Mouse (Mus musculus) embryonic stem cell, embryonic (primary cell): ENCODE data around the gene Evx2.

Experiments
- CTCF ChIA-PET, 4 experiments: fragments of 300-600 bp in 2 of 4; fragments of 350-600 bp in 2 of 4; sonication (Branson Sonifier 250); formaldehyde crosslinking; loops; one replicate each; lab custom pipeline; 2022; ENCODE audit warnings: inconsistent platforms in 2 of 4; lab: Charles Lee
- POLR2A ChIA-PET, 4 experiments: fragments of 300-600 bp in 2 of 4; fragments of 350-600 bp in 2 of 4; sonication (Branson Sonifier 250); formaldehyde crosslinking; loops; one replicate each; lab custom pipeline; 2022; ENCODE audit warnings: antibody characterized with exemption in 4 of 4, inconsistent platforms in 1 of 4; lab: Charles Lee

Gene Evx2

DNA sequence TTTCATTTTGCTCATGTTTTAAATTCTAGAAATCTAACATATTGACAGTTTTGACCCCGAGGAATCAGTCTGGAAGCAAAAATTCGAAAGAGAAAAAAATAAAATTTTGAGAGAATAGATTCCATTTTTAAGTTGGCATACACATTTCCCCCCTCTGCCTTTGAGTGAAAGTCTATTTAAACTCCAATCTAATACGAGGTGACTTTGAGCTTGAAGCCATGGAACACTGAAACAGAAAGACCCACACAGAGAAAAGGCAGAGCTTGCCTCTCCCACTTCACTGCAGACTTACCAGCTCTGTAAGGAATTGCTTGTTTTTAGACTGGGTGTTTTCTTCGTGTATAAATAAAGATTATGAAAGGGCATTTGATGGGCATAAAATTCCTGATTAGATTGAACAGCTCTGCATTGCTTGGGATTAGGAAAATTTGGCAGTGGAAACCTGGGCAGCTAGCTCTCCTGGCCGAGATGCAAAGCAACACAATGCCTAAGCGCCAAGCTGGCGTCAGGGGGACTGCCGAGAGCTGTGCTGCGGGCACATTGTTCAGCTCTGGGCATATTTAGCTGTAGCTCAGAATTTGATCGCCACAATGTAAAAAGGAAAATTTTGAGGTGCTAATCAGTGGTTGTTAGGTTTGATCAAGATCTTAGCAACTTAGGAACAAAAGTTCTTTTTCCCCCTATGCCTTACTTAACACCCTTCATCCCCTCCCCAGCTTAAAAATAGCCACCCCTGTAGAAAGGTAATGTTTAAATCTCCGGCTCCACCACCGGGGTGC is 29.6 kb upstream of the Evx2 start:
- ChIA-PET POLR2A (interaction anchor here in 2 of 4 experiments (0.5 to 1.8 kb wide), 8 partner anchors 11 to 45 kb away, joined by 3 to 6 read pairs (median 4); no protein-coding TSS in a partner anchor), CTCF (interaction anchor here in 3 of 4 experiments (0.6 to 2.7 kb wide), 6 partner anchors 10 to 462 kb away, joined by 3 to 9 read pairs (median 3); partner anchors contain the start of genes Hoxd11 (in 1 of the 3), Hoxd3 (in 1 of the 3) and Hoxd4 (in 1 of the 3))

DNA sequence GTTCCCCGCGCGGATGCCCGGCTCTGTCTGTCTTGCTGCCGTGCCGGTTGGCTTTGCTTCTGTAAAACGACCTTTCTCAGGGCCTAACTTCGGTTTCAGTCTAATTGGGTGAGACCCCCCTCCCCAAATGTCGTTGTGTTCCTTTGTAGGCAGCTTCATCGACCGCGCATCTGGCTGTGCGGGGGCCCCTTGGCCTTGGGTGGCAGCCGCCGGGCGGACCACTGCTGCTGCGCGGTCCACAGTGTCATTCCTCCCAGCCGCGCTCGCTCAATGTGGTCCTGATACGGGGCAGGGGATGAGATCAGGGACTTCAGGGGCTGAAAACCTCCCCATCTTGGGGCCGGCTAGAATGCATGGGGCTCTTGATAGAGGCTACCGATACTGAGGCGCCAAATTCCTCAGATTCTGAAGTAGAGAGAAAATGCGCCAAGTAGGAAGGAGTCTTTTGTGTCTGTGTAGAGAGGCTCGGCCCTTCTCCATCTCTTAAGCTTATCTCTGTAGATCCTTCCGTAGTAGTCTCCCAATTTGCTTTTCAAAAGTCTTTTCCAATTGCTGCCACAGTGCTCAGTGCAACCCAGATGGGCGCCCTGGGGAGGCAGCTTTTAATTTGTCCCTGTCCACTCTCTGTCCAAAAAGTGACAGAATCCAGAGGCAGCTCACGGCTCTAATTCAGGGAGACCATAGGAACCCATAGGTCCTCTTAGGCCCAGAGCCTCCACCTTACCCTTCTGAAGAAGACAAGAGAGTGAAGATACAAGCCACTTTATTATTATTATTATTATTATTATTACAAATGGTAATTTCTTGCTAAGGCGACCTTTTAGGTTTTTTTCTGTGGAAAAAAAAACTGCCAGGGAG is 28.6 kb upstream of the Evx2 start:
- POLR2A ChIA-PET, result interaction anchor here in 1 of 4 experiments (0.5 to 1.1 kb wide), 3 partner anchors 12 to 180 kb away, joined by 4 to 5 read pairs (median 4); no protein-coding TSS in a partner anchor
- CTCF ChIA-PET, result interaction anchor here in 1 of 4 experiments (1.2 kb wide), 1 partner anchor 15 kb away, joined by 3 read pairs; no protein-coding TSS in a partner anchor

DNA sequence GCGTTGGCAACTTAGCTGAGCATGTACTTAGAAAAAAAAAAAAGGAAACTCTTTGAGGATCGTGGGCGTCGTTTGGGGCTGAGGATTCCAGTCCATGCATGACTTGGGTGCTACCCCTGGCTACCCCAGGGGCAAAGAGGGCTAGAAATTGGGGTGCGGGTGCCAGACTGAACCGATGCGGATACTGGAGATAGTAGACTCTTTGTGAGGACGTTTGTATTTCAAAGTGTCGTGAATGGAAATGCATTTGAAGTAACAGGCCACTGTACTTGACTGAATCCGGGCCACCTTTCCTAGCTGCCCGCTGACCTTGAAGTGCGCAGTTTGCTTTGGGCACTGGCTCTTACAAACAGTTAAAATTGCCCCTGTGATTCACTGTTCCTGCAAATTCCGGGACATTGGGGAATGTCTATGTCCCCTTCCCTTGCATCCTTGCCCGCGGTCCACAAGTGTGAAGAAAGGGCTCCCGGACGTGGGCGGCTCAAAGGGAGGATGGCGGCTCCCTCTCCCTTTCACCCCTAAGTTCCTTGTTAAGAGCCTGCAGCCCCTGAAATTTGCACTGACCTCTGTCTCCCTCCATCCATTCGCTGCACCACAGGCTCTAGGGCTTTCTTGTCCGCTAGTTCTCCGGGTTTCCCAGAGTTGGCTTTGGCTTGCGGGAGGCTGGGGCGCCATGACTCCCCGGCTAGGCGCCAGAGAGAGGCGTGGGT is 27.8 kb upstream of the Evx2 start:
- POLR2A ChIA-PET, result interaction anchor here in 1 of 4 experiments (1.1 kb wide), 1 partner anchor 19 kb away, joined by 5 read pairs; no protein-coding TSS in a partner anchor
- CTCF ChIA-PET, result interaction anchor here (0.6 to 1.2 kb wide), 8 partner anchors 9 to 879 kb away, joined by 3 to 10 read pairs (median 4); no protein-coding TSS in a partner anchor

DNA sequence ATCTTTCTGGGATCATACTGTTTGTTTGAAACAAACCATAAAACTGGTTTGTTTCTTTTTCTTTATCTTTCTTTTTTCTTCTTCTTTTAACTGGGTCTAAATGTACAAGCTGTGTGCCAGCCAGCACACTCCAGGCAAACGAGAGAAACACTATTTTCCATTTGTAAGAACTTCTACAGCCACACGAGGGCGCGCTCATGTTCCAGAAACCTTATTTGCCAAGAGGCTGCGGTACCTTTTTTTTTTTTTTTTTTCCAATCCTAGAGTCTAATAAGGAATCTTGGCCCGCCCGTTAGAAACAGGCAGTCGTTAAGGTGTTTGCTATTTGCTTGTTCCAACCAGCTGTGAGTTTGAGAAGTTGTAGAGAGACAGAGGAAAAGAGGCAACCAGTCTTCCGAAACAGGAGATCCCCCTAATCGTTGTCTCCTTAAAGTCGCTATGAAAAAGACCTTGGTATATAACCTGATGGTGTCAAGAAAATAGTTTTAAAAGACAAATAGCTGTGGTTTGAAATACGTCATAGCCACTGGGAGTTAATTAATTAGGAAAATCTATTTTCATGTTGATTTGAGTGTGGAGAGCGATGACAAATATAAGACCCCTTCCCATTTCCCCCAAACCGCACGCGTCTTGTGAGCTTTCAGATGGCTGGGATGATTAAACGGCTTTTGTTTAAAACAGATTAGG is 27.1 kb upstream of the Evx2 start:
- ChIA-PET POLR2A (interaction anchor here in 2 of 4 experiments (0.7 to 1.4 kb wide), 3 partner anchors 14 to 57 kb away, joined by 3 to 6 read pairs (median 3); no protein-coding TSS in a partner anchor), CTCF (interaction anchor here (0.6 to 1.2 kb wide), 17 partner anchors 8 to 1171 kb away, joined by 3 to 10 read pairs (median 4); partner anchors contain the start of gene Hoxd9 (in 1 of the 4))

DNA sequence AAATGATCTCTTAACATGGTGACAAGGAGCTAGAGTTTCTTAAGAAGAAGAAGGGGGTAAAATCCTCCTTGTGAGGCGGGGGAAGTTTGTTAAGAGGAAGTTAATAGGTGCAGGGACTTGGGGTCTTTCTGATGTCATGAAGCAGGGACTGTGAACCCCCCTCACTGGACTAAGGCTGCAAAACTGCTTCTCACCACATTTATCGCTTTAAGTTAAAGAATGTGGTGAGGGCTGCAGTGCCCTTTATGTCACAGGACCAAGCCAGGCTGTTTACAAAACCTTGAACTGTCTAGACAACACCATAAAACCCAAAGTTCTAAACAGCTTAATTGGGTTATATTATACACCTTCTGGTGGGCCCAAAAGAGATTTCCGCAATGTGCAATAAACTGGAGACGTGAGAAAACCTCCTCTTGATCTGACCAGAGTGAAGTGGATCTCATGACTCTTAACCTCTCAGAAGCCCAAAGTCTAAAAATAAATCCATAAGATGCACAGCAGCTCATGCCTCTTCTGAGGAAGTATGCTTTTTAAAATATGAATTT is 25.8 kb upstream of the Evx2 start:
- ChIA-PET POLR2A (interaction anchor here in 3 of 4 experiments (0.6 to 1.4 kb wide), 6 partner anchors 21 to 1415 kb away, joined by 3 to 4 read pairs (median 3); no protein-coding TSS in a partner anchor), CTCF (interaction anchor here in 2 of 4 experiments (0.6 to 0.7 kb wide), 2 partner anchors 20 to 621 kb away, joined by 3 to 4 read pairs; no protein-coding TSS in a partner anchor)

DNA sequence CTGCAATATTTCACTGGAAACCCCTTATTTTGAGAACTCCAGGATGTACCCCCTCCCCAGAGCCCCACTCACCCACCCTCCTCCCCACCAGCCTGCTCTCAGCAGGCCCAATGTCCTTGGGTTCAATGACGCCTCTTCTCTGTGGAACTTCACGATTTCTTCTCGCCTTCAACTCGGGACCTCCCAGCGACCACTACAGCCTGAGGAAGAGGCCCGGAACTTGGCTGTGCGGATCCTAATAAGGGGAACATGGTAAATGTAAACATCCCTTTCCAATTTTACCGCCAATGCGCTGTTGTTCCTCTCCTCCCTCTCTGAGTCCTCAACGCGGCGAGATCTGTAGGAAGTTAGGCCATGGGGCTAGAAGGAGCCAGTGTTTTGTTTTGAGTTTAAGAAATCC is 24.7 kb upstream of the Evx2 start:
- POLR2A ChIA-PET, result interaction anchor here in 1 of 4 experiments (1.0 kb wide), 1 partner anchor 22 kb away, joined by 3 read pairs; no protein-coding TSS in a partner anchor
- CTCF ChIA-PET, result no interaction called here

DNA sequence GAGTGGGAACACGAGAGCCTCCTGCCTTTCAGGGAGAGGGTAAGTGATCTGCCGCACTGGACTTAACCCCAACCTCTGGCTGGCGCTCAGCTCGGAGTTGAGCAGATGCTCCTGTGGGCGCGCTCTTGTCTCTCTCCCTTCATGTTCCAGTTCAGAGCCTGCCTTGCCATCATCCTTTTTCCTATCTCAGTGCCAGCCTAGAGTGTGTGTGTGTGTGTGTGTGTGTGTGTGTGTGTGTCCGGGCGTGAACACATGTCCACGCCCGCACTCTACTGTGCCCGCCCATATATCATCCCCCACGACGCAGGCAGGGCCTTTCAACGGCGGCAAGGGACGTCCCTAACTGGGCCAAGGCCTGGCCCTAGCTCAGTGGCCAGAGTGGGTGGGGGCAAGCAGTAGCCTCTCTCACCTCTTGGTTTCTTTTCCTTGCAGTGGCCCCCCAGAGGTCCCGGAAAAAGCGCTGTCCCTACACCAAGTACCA is 24.2 kb upstream of the Evx2 start:
- ChIA-PET CTCF (no interaction called here), POLR2A (interaction anchor here in 3 of 4 experiments (0.6 to 1.1 kb wide), 5 partner anchors 13 to 977 kb away, joined by 3 to 7 read pairs (median 3); partner anchors contain the start of genes Hoxd3 (in 1 of the 3) and Hoxd4 (in 1 of the 3))

DNA sequence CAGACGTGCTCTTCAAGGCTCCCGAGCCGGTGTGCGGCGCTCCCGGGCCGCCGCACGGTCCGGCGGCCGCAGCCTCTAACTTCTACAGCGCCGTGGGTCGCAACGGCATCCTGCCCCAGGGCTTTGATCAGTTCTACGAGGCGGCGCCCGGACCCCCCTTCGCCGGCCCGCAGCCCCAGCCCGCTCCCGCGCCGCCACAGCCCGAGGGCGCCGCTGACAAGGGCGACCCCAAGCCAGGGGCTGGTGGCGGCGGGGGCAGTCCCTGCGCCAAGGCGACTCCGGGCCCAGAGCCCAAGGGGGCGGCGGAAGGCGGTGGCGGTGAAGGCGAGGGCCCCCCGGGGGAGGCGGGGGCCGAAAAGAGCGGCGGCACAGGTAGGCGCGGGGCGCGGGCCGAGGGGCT is 23.4 kb upstream of the Evx2 start:
- ChIA-PET CTCF (no interaction called here), POLR2A (interaction anchor here in 3 of 4 experiments (0.6 to 1.1 kb wide), 5 partner anchors 12 to 977 kb away, joined by 3 to 7 read pairs (median 3); partner anchors contain the start of genes Hoxd3 (in 1 of the 3) and Hoxd4 (in 1 of the 3))

DNA sequence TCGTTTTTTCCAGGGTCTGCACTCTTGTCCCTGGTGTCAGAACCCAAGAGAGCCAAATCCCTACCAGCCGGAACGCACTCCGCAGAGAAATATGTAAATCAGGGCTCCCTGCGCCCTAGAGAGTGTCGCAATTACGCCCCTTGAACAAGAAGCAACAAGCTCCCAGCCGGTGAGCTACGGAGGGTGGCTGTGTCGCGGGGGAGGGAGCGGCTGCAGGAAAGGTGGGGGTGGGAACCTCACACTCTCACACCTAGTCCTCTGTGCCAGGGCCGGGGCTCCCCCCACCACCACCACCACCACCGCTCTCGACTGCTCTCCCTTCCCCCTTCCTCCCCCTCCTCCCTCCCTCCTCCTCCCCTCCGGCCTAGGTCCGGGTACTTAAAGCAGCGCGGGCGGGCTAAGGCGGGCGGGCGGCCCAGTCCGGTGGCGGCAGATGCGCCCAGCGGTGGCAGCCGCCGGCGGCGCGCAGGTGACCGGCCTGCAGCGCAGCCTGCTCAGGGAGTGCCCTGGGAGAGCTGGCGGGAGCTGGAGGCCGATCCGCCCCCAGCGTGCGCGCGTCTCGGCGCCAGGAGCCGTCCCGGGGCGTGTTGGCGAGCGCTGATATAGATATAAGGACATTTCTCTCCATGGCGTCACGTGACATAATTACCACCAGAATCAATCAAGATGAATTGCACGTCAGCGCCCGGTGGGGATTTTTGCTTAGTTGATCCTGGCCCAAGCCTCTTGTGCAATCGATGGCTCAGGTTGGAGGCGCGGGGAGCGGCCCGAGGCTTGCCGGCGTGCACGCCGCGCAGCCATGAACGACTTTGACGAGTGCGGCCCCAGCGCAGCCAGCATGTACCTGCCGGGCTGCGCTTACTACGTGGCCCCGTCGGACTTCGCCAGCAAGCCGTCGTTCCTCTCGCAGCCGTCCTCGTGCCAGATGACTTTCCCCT is 22.5 kb upstream of the Evx2 start:
- ChIA-PET POLR2A (interaction anchor here in 3 of 4 experiments (0.5 to 1.3 kb wide), 11 partner anchors 9 to 635 kb away, joined by 3 to 7 read pairs (median 3); partner anchors contain the start of gene Hoxd13 (in 1 of the 3)), CTCF (interaction anchor here (0.6 to 1.3 kb wide), 8 partner anchors 10 to 1121 kb away, joined by 3 to 7 read pairs (median 4); partner anchors contain the start of gene Hoxd10 (in 1 of the 4))

DNA sequence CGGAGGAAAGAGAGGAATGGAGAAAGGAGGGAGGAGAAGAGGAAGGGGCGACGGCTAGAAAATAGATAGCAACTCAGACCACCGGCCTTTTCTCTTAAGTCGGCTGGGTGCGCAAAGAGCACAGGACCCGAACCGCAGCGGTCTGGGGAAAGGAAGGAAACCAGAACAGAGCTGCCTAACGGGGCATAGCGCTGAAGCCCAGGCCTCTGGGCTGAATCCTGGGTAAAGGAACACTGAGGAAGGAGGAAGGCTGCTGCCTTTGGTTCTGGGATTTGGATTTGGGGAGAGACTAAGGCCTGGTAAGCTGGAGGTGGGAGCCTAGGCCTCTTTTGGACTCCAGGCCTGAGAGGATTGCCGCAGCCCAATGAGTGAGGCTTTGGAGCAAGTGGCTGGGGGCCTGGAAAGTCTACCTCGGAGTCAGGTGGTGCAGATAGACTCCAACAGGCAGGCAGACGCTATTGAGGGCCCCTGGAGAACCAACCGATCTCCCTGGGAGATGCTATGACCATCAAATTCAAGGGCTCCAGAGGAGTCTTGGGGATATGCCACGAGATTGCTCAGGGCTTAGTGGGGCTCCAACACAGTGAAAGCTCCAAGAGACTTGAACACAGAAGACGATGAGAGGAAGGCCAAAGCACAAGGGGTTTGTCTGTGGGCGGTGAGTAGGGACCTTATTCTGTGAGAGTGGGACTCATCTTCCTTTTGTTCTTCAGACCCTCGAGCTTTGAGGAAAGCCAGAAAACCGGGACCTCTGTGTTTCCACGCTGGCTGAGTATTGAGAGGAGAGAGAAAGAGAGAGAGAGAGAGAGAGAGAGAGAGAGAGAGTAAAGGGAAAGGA is 21.4 kb upstream of the Evx2 start:
- ChIA-PET CTCF (interaction anchor here (0.6 to 1.4 kb wide), 7 partner anchors 10 to 70 kb away, joined by 3 to 7 read pairs (median 4); partner anchors contain the start of gene Hoxd10 (in 1 of the 4)), POLR2A (interaction anchor here in 3 of 4 experiments (0.6 to 2.0 kb wide), 13 partner anchors 9 to 636 kb away, joined by 3 to 7 read pairs (median 3); partner anchors contain the start of gene Hoxd13 (in 1 of the 3))

DNA sequence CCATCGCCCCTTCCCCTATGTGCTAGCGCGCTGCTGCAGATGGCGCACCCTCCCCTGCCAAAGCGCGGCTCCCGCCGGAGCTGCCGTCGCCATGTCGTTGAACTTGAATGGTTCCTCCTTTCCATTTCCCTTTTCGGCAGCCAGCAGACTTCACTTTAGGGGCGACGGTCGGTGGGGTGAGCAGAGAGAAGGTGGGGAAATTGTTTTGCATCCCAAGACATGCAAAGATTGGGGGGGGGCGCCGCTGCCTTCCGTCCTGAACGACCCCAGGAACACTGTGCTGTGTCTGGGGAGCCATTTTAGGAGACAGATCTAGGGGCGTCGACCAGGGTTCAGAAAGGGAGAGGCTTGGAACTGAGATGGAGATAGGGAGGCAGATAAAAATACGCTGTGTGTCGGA is 20.6 kb upstream of the Evx2 start:
- POLR2A ChIA-PET, result interaction anchor here in 3 of 4 experiments (0.6 to 2.0 kb wide), 8 partner anchors 10 to 1188 kb away, joined by 3 to 7 read pairs (median 4); partner anchors contain the start of genes Hoxd10 (in 1 of the 3) and Hoxd13 (in 1 of the 3)
- CTCF ChIA-PET, result interaction anchor here (0.6 to 1.4 kb wide), 7 partner anchors 9 to 71 kb away, joined by 3 to 6 read pairs (median 4); partner anchors contain the start of gene Hoxd10 (in 1 of the 4)

DNA sequence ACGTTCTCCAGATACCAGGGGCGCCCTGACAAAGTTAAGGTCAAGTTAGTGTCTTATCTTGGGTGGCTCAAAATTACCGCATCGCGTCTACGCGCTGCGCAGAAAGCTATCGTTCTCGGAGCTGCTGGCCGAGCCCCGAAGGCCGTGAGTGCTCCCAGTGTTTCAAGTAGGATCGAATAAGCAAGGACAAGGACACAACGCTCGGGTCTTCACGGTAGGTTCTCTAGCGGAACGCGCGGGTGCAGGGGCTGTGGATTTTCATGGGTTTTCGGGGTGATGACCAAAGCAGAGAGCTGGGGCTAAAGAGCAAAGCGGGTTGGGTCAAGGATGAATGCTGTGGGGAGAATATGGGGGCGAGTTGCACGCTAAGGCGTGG is 20.2 kb upstream of the Evx2 start:
- CTCF ChIA-PET, result interaction anchor here in 3 of 4 experiments (0.8 to 1.4 kb wide), 5 partner anchors 10 to 24 kb away, joined by 3 to 6 read pairs (median 3); partner anchors contain the start of gene Hoxd10 (in 1 of the 3)
- POLR2A ChIA-PET, result interaction anchor here in 3 of 4 experiments (0.7 to 2.0 kb wide), 7 partner anchors 11 to 22 kb away, joined by 3 to 7 read pairs (median 3); partner anchors contain the start of genes Hoxd10 (in 1 of the 3) and Hoxd13 (in 1 of the 3)

DNA sequence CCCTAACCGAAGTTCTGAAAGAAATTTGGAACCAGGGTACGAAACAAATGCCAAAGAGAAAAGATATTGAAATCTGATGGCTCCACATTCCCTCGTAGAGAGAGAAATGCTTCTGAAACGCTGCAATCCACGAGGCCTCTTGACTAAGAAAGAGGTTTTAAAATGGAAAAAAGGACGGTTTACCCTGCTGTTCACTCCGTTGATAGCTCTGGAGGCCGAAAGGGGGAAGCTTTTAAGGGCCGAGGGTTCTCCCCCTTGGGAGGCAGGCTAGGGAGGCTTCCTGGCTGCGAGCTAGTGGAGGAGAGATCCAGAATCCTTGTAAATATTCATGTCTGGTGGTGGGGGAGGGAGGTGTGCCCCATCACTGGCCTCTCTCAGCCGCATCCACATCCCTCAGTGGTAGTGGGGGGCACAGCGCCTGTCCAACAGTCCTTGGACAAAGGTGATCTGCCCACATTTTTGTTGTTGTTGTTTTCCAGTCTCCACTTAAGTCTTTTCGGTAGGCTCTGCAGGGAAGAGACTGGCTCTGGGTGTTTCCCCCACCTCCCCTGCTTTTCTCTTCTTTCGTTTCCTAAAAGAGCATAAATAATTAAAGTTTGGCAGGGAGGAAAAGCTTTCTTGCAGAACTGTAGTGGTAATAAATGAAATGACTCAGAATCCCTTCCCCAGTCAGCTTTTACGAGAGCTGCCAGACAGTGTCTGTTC is 19.7 kb upstream of the Evx2 start, which contains the start of gene Hoxd11:
Gene Hoxd11 (plus strand): TSS at position 667 of the 705 bp plus-strand sequence.
- CTCF ChIA-PET, result interaction anchor here in 2 of 4 experiments (0.9 to 1.4 kb wide), 3 partner anchors 10 to 23 kb away, joined by 3 to 6 read pairs (median 4); no protein-coding TSS in a partner anchor
- POLR2A ChIA-PET, result interaction anchor here in 2 of 4 experiments (0.7 to 2.0 kb wide), 5 partner anchors 11 to 14 kb away, joined by 3 to 7 read pairs (median 3); partner anchors contain the start of genes Hoxd10 (in 1 of the 2) and Hoxd13 (in 1 of the 2)
